Mouse (Mus musculus) hindbrain, embryonic 11.5 days (tissue): Measurements from ENCODE around the gene Akap5. TPM values are rescaled to one million over a fixed set of nuclear protein-coding genes. Genes with fewer than 3 reads are reported as not detected.
A peak's percentile ranks its signal among the peaks of the same experiment; 100 is the strongest.

Source experiments
- ATAC-seq: fragments of 200-750 bp; cut with Nextera tagmentation; 2 replicates; pipeline ENCODE4 v1.8.0; 2017; ENCODE audit warnings: mild to moderate bottlenecking, moderate TSS enrichment, moderate library complexity; ENCODE audit not compliant: low FRiP score
- DNase-seq: peaks from one replicate; pipeline ENCODE4 v3.0.0-alpha.2; 2015; ENCODE audit warnings: low spot score
- H3K27ac ChIP-seq: fragments of 300-500 bp; sonication (generic); 2 replicates; pipeline ENCODE4 v1.5.1; 2014; ENCODE audit warnings: mild to moderate bottlenecking, low read depth, low read length
- H3K27me3 ChIP-seq: fragments of 300-500 bp; sonication (generic); 2 replicates; pipeline ENCODE4 v1.6.1; 2014; ENCODE audit warnings: mild to moderate bottlenecking, low read length, moderate library complexity, mixed read lengths; ENCODE audit not compliant: control insufficient read depth, insufficient read depth
- H3K36me3 ChIP-seq: fragments of 300-500 bp; sonication (generic); 2 replicates; pipeline ENCODE4 v1.6.1; 2014; ENCODE audit warnings: mild to moderate bottlenecking, low read length, moderate library complexity, mixed read lengths; ENCODE audit not compliant: control insufficient read depth, insufficient read depth
- H3K4me1 ChIP-seq: fragments of 300-500 bp; sonication (generic); replicated peaks from 2 replicates; pipeline ENCODE4 v1.6.1; 2014; ENCODE audit warnings: low read length, mixed read lengths; ENCODE audit not compliant: control insufficient read depth, insufficient read depth
- H3K4me2 ChIP-seq: fragments of 300-500 bp; sonication (generic); replicated peaks from 2 replicates; pipeline ENCODE4 v1.6.1; 2014; ENCODE audit warnings: mild to moderate bottlenecking, low read depth, low read length
- H3K4me3 ChIP-seq: fragments of 300-500 bp; sonication (generic); 2 replicates; pipeline ENCODE4 v1.5.1; 2014; ENCODE audit warnings: low read depth, low read length
- H3K9ac ChIP-seq: fragments of 300-500 bp; sonication (generic); 2 replicates; pipeline ENCODE4 v1.6.1; 2014; ENCODE audit warnings: low read depth, low read length
- H3K9me3 ChIP-seq: fragments of 300-500 bp; sonication (generic); 2 replicates; pipeline ENCODE4 v1.6.1; 2016; ENCODE audit warnings: low read length; ENCODE audit not compliant: control insufficient read depth
- WGBS: fragments of 180-500 bp; shearing (Covaris S2); extraction: QIAGEN DNeasy Blood & Tissue Kit; methylation state at CpG from one replicate; pipeline ENCODE4 v1.1.7; 2014; 5-methylcytosine and 5-hydroxymethylcytosine counted together
- polyA plus RNA-seq: library from polyadenylated mRNA; unstranded; fragments of >200 nt; fragmentation: Nextera tagmentation; extraction: Ambion mirVana; gene quantifications from 2 replicates; pipeline ENCODE4 v1.2.1, GENCODE M21; 2014

Akap5 gene
- polyA plus RNA-seq, 1 experiment from 2014 or later, result 5.4 TPM

GRCm38 (mm10) chr12:76318282-76319212, 6.1 kb upstream of the Akap5 start:
- Histone ChIP-seq H3K27ac (0 out of 2 replicates have a peak overlapping the region, but pooled peaks have one; percentile 24), H3K4me3 (no peak overlapping the region), H3K9me3 (no peaks in the 10 kb centered on the region), H3K9ac (no peak overlapping the region), H3K4me1 (no peaks in the 10 kb centered on the region), H3K36me3 (no peaks in the 10 kb centered on the region), H3K27me3 (no peaks in the 10 kb centered on the region), H3K4me2 (no peak overlapping the region)
- 83% methylated on average over 9 of the region's 9 CpGs for WGBS
- ATAC-seq (no peak), DNase-seq (no peak)

DNA sequence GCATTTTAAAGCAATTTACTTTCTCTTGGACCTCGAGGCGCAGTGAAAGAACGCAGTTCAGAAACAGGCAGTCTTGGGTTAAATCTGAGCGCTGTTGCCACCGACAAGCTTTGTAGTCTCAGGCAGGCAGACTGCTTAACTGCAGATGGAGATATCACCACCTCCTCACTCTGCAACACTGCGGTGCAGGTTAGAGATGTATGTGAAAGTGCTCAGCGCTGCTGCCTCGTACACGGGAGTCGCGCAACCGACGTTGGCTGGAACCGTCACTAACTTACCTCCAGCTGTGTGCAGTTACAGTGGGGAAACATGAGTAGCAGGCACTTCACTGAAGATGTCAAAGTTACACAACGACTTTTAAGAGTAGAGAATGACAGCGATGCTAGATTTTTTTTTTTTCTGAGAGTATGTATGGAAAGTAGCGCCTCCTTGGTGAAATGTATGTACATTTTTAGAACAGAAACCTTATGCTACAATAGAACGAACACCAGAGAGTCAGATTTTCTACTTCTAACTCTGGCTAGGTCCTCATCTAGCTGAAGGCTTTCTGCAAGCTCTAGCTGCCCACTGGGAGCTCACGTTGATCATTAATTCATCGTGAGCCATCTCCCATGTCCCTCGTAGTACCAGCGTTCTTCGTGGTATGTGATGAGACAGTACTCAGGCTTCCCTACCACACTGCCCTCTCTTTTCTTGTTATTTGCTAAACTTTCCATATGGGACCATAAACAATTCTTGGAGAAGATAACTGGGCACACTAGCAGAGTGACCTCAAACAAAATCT, 1.9 kb downstream of the Akap5 start:
- H3K36me3 ChIP-seq, result no peaks in the 10 kb centered on the region
- 0 out of 2 replicates have a peak, but pooled peaks cover 2% of the 10 kb centered on the region for H3K4me1 ChIP-seq
- ATAC-seq (no peak), DNase-seq (no peak)
- 91% methylated on average over 23 of the region's 23 CpGs for WGBS
- H3K4me2 ChIP-seq, result no peak overlapping the region
- no peaks in the 10 kb centered on the region for H3K9me3 ChIP-seq
- no peak overlapping the region for H3K27ac ChIP-seq
- H3K4me3 ChIP-seq, result no peak overlapping the region
- no peak overlapping the region for H3K9ac ChIP-seq
- no peaks in the 10 kb centered on the region for H3K27me3 ChIP-seq

- no peak overlapping the region for H3K9ac ChIP-seq
- no peak overlapping the region for H3K4me3 ChIP-seq
- ATAC-seq, result no peak
- H3K9me3 ChIP-seq, result no peaks in the 10 kb centered on the region
- no peaks in the 10 kb centered on the region for H3K36me3 ChIP-seq
- no peak overlapping the region for H3K4me2 ChIP-seq
- H3K27me3 ChIP-seq, result no peaks in the 10 kb centered on the region
- no peak for DNase-seq
- H3K27ac ChIP-seq, result no peak overlapping the region
- 88% methylated on average over 6 of the region's 6 CpGs for WGBS
- H3K4me1 ChIP-seq, result 0 out of 2 replicates have a peak, but pooled peaks cover 2% of the 10 kb centered on the region
Observed at GRCm38 (mm10) chr12:76328567-76329354, 4.1 kb downstream of the Akap5 start.

DNA sequence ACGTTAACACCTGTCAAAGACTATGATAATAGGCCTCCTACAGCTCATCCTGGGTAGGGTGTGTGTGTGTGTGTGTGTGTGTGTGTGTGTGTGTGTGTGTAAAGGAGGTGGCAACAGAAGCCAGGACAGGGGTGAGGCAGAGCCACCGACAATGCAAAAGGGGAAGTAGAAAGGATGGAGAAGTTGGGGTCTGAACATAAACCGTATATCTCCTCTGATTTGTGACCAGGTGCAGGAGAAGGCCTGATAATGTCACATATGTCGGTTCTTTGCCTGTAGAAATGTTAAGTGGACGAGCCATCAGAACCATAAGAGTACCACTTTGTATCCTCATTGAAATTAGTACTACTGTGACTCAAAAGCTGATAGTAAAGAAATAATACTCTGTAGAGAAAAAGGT, 9.0 kb downstream of the Akap5 start:
- no peak overlapping the region for H3K4me3 ChIP-seq
- DNase-seq, result no peak
- no peaks in the 10 kb centered on the region for H3K9me3 ChIP-seq
- no peaks in the 10 kb centered on the region for H3K27me3 ChIP-seq
- no peaks in the 10 kb centered on the region for H3K4me1 ChIP-seq
- ATAC-seq, result no peak
- WGBS, result 94% methylated on average over 5 of the region's 5 CpGs
- H3K36me3 ChIP-seq, result no peaks in the 10 kb centered on the region
- H3K27ac ChIP-seq, result no peak overlapping the region
- no peak overlapping the region for H3K4me2 ChIP-seq
- no peak overlapping the region for H3K9ac ChIP-seq

- H3K4me3 ChIP-seq, result no peak overlapping the region
- H3K4me1 ChIP-seq, result no peaks in the 10 kb centered on the region
- H3K36me3 ChIP-seq, result no peaks in the 10 kb centered on the region
- no peak overlapping the region for H3K4me2 ChIP-seq
- H3K9ac ChIP-seq, result no peak overlapping the region
- no peaks in the 10 kb centered on the region for H3K27me3 ChIP-seq
- DNase-seq, result no peak
- no peak overlapping the region for H3K27ac ChIP-seq
- no peaks in the 10 kb centered on the region for H3K9me3 ChIP-seq
- ATAC-seq, result no peak
- WGBS, result 85% methylated on average over 5 of the region's 5 CpGs
Observed at GRCm38 (mm10) chr12:76335641-76336040, 10.9 kb downstream of the Akap5 start.

DNA sequence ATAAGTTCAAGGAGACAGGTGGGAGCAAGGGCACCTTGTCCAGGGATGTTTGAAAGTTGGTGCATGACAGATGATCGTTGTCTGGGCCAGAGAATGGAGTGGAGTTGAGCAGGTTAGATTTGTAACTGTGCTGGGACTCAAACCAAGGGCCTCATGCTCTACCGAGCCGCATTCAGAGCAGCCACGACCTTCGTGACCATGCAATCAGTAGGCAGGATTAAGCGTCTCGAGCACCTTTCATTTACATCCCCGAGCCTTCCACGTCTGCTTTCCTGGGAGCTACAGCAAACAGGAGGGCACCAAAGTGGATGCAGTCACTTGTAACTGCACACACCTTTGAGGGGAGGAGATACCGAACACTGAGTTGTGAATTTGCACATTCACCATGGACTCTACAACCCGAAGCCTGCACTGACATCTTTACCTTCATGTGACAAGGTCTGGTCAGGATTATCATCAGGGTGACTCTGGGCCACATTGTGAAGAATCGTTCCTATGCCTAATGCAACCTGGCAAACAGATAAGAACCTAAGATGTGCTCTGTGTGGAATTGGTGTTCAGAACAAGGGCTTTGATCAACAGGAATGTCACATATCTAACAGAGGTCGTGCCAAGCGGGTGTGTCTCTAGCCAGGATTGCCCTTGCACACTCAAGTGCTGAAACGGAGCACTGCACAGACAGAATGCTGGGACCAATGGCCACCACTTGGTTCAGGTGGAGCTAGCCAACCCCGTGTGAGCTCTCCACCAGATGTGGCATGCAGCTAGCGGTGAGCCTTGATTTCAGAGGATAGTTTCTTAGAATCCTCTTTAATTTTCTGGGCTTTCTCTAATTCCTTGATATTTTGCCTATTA, 11.6 kb downstream of the Akap5 start:
- H3K9ac ChIP-seq, result no peak overlapping the region
- H3K4me2 ChIP-seq, result no peak overlapping the region
- H3K36me3 ChIP-seq, result no peaks in the 10 kb centered on the region
- H3K27me3 ChIP-seq, result no peaks in the 10 kb centered on the region
- H3K4me3 ChIP-seq, result no peak overlapping the region
- WGBS, result 90% methylated on average over 17 of the region's 17 CpGs
- no peaks in the 10 kb centered on the region for H3K4me1 ChIP-seq
- no peak for DNase-seq
- H3K27ac ChIP-seq, result no peak overlapping the region
- no peak for ATAC-seq
- no peaks in the 10 kb centered on the region for H3K9me3 ChIP-seq

DNA sequence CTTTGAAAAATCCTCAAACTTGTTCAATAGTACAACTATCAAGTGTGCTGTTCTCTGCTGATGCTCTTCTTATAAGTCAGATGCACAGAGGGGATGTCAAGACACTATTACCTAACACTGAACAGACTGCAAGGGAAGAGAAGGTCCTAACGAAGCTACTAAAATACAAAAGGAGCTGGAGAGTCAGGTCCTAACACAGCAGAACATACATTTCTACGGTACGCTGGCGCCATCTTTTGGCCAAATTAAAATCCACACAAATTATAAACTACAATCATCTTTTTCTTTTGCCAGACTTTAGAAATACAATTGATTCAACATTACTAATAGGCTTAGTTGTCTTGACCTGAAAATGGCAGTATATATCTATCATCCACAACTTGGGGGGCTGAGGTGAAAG, 16.4 kb downstream of the Akap5 start:
- H3K4me3 ChIP-seq, result no peak overlapping the region
- no peak for ATAC-seq
- peak; percentile 84 for DNase-seq
- no peaks in the 10 kb centered on the region for H3K9me3 ChIP-seq
- no peak overlapping the region for H3K4me2 ChIP-seq
- no peaks in the 10 kb centered on the region for H3K36me3 ChIP-seq
- H3K9ac ChIP-seq, result no peak overlapping the region
- H3K4me1 ChIP-seq, result no peaks in the 10 kb centered on the region
- H3K27ac ChIP-seq, result no peak overlapping the region
- no peaks in the 10 kb centered on the region for H3K27me3 ChIP-seq
- WGBS, result 8% methylated on average over 4 of the region's 4 CpGs
